Mouse (Mus musculus) urinary bladder, adult 18-20 months (tissue): ENCODE results near the gene Gm14214.

Source experiments
- DNase-seq, 2 experiments: peaks; one replicate each; pipeline ENCODE4 v3.0.0; 2022; ENCODE audit warnings: low spot score in 2 of 2, mixed read lengths in 2 of 2

Gm14214 gene

DNA sequence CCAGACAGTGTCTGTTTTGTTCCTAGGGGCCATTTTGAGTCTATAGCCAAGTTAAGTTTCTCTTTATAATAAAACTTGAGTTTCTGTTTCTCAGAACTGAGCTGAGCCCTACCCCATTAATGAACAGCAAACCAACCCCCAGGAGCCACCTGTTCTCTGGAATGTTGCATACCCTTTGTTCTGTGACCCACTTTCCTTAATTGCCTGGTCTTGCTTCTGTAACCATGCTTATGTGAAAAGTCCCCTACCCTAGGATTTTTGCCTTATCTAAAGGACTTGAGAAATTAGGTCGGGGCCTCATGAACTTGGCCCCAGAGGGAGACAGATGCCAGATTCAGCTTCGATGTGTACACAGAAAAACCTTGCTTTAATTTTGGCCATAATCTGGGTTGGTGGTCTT is 37.9 kb downstream of the Gm14214 start:
- DNase-seq = no peak

DNA sequence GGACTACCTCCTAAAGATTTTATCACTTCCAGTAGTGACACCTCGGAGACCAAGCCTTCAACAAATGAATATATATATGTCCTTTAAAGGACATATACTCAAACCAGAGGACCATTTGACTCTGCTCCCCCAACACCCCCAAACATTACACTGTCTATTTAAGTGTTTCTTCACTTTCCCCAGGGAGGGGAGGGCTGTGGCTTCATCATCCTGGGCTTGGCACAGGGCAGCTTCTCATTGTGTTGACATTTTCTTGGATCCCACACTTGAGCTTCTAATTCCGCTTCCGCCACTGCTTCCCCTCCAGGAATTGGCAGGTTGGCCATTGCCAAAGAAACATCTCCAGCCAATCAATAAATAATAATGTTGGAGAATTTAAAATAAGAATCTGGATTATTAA is 39.0 kb downstream of the Gm14214 start:
- no peak for DNase-seq

DNA sequence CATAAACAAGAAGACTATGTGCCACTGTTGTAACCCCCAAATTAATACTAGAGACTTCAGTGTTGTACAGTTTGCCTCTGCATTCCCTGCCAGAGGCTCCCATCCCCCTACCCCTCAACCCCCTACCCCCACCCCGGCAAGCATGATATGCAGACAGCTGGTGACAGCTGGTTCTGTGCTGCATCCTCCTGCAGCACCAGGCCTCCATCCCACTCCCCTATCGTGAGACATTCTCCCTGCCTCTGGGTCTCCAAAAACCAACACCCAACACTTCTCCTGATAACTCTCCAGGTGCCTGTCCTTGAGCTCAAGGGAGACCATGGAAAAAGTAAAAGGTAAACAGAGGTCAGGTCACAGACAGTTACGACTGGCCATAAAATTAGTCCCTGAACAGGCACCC is 40.1 kb downstream of the Gm14214 start:
- no peak for DNase-seq

DNA sequence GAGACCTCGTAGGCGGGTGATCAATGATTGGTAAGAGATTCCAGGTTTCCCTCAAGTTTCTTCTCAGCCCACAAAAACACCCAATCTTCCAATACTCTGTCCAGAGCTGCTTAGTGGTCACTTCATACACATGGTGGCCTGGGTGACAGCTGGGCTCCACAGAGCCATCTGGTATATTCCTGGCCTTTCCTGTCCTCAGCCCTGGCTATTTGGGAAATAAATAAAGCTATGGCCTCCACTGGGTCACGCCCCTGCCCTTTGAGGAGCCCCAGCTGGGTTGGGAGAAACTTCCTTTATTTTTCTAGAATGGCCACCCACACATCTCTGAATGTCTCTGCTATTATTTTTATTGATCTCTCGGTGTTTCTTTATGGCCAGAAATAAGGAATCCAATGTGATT is 46.4 kb downstream of the Gm14214 start:
- DNase-seq = no peak

DNA sequence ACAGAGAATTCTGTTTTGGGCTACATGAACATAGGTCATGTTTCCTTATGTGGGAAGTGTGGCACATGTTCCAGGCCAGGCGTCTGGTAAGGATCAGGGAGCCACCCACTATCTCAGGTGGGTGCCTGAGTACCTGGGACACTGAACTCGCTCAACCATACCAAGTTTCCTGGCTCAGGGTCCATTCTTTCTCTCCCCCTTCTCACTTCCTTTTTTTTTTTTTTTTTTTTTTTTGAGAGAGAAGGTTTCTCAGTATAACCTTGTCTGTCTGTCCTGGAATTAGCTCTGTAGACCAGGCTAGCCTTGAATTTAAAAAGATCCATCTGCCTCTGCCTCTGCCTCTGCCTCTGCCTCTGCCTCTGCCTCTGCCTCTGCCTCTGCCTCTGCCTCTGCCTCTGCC is 49.5 kb downstream of the Gm14214 start:
- no peak for DNase-seq
